Mouse (Mus musculus) lung, adult 2 months (tissue): Measurements from ENCODE around the gene Ube4b.

Source experiments
- CTCF ChIP-seq: fragments of 200-500 bp; IDR thresholded peaks from 2 replicates; pipeline ENCODE4 v1.5.1; 2011; ENCODE audit warnings: mild to moderate bottlenecking, low read length, control low read depth; ENCODE audit not compliant: insufficient read depth
- POLR2A ChIP-seq: fragments of 200-500 bp; IDR thresholded peaks from 2 replicates; pipeline ENCODE4 v1.6.1; 2011; ENCODE audit warnings: low read depth, mild to moderate bottlenecking, control low read depth, low read length, borderline replicate concordance; ENCODE audit errors: extremely low read depth

DNA sequence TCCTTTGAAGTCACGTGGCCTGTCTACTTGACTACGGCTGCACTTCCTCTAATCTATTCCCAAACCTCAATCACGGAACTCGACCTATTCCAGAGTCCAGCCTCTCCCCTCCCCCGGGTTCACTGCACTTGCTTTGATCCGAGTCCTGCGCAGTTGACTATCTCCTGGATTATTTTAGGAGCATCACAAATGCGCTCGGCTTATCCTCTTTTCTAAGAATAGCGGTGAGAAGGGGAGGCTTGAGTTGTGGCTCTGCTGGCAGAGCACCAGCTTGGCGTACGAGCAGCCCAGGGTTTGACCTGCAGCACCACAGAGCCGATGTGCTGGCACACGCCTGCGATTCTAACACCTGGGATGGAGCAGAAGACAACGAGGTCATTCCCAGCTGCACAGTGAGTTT is 102.8 kb downstream of the Ube4b start:
- TF ChIP-seq CTCF (no peak), POLR2A (no peak)
